Mouse (Mus musculus): Measurements from ENCODE around the gene Nhs. TPM values are rescaled to one million over a fixed set of nuclear protein-coding genes. Genes with fewer than 3 reads are reported as not detected.

The Nhs gene
- total and polyA plus RNA-seq, 3 experiments: 0.04 TPM; not detected in 2

- TF ChIP-seq RCOR1 (IDR thresholded peaks at IDR 0.05; ENCODE audit: low read depth, low read length) (no peak), MEF2A (IDR thresholded peaks at IDR 0.05; ENCODE audit: extremely low read depth, insufficient replicate concordance, low read depth, low read length, poor library complexity, severe bottlenecking) (no peak), EP300 (IDR thresholded peaks at IDR 0.05; ENCODE audit: low read depth in 1 of 2, low read length in 2 of 2) (no peak), RAD21 (IDR thresholded peaks at IDR 0.05; ENCODE audit: low read depth, low read length) (no peak), ZMIZ1 (IDR thresholded peaks at IDR 0.05; ENCODE audit: low read depth, low read length) (no peak), HCFC1 (IDR thresholded peaks at IDR 0.05; ENCODE audit: low read depth, low read length) (no peak), GABPA (IDR thresholded peaks at IDR 0.05; ENCODE audit: low read depth, low read length) (no peak), CHD1 (IDR thresholded peaks at IDR 0.05; ENCODE audit: low read depth, low read length) (no peak), MAZ (IDR thresholded peaks at IDR 0.05; ENCODE audit: low read depth, low read length) (no peak), NELFE (IDR thresholded peaks at IDR 0.05; ENCODE audit: low read depth, low read length) (no peak), USF2 (IDR thresholded peaks at IDR 0.05; ENCODE audit: borderline replicate concordance in 1 of 2, insufficient read depth in 1 of 2, low read depth in 1 of 2, low read length in 2 of 2) (no peak), CTCF (IDR thresholded peaks at IDR 0.05 in 2 of 3, conservative IDR thresholded peaks at IDR 0.05 in 1 of 3; ENCODE audit: control insufficient read depth in 1 of 3, insufficient read depth in 1 of 3, low read depth in 2 of 3, low read length in 3 of 3, poor library complexity in 1 of 3, severe bottlenecking in 1 of 3) (no peak), ZKSCAN1 (IDR thresholded peaks at IDR 0.05; ENCODE audit: low read depth, low read length) (no peak), TCF12 (IDR thresholded peaks at IDR 0.05; ENCODE audit: low read depth, low read length) (no peak), TBP (IDR thresholded peaks at IDR 0.05; ENCODE audit: low read depth, low read length) (no peak), SMC3 (IDR thresholded peaks at IDR 0.05; ENCODE audit: low read depth, low read length) (no peak), MYC (IDR thresholded peaks at IDR 0.05; ENCODE audit: low read depth, low read length) (no peak), ZNF384 (IDR thresholded peaks at IDR 0.05; ENCODE audit: low read depth, low read length) (no peak), UBTF (IDR thresholded peaks at IDR 0.05; ENCODE audit: borderline replicate concordance, insufficient read depth, low read depth, low read length) (no peak)
- no peak overlapping the region for H3K4me3 ChIP-seq (ENCODE audit: control insufficient read depth in 1 of 2, insufficient read depth in 1 of 2, low read depth in 2 of 2, low read length in 2 of 2)
- H3K79me2 ChIP-seq (ENCODE audit: control insufficient read depth, insufficient read depth, low read length, poor library complexity): no peaks in the 10 kb centered on the region
- H3K27ac ChIP-seq (ENCODE audit: control insufficient read depth, low read depth, low read length): no peak overlapping the region
- peaks cover 0 to 7% of the 10 kb centered on the region in 2 experiments; a peak in 2 of 4 replicates for H3K36me3 ChIP-seq (ENCODE audit: control insufficient read depth in 1 of 2, insufficient read depth in 2 of 2, low read length in 2 of 2)
- H3K9me3 ChIP-seq (replicated peaks; ENCODE audit: insufficient read depth, low read length): no peaks in the 10 kb centered on the region
- no peaks in the 10 kb centered on the region for H3K27me3 ChIP-seq (ENCODE audit: control insufficient read depth in 1 of 2, insufficient read depth in 2 of 2, low read length in 2 of 2)
- H3K9ac ChIP-seq (ENCODE audit: control insufficient read depth, low read depth, low read length, poor library complexity, severe bottlenecking): no peak overlapping the region
- H3K4me1 ChIP-seq (ENCODE audit: control insufficient read depth in 1 of 2, insufficient read depth in 2 of 2, low read length in 2 of 2): peaks cover 0 to 13% of the 10 kb centered on the region in 2 experiments; a peak in 2 of 4 replicates
- no peak for DNase-seq (ENCODE audit: low read depth, low spot score)
These were observed 142.1 kb downstream of the Nhs start for GRCm38 (mm10) chrX:162017471-162017870.

GRCm38 (mm10) chrX:162012570-162012969, 147.0 kb downstream of the Nhs start:
- no peak overlapping the region for H3K27ac ChIP-seq (ENCODE audit: control insufficient read depth, low read depth, low read length)
- H3K4me1 ChIP-seq (ENCODE audit: control insufficient read depth in 1 of 2, insufficient read depth in 2 of 2, low read length in 2 of 2): no peaks in the 10 kb centered on the region
- DNase-seq (ENCODE audit: low read depth, low spot score): no peak
- TF ChIP-seq BHLHE40 (IDR thresholded peaks at IDR 0.05; ENCODE audit: borderline replicate concordance, low read depth, low read length) (no peak), ETS1 (IDR thresholded peaks at IDR 0.05; ENCODE audit: low read depth, low read length) (no peak), GATA1 (IDR thresholded peaks at IDR 0.05; ENCODE audit: low read depth, low read length) (no peak), CHD2 (IDR thresholded peaks at IDR 0.05; ENCODE audit: low read length) (no peak), GABPA (IDR thresholded peaks at IDR 0.05; ENCODE audit: low read depth, low read length) (no peak), E2F4 (IDR thresholded peaks at IDR 0.05; ENCODE audit: borderline replicate concordance, low read depth, low read length) (no peak), ZNF384 (IDR thresholded peaks at IDR 0.05; ENCODE audit: low read depth, low read length) (no peak), POLR2A (IDR thresholded peaks at IDR 0.05; ENCODE audit: control insufficient read depth in 1 of 2, insufficient read depth in 1 of 2, low read depth in 1 of 2, low read length in 2 of 2, poor library complexity in 1 of 2) (no peak), ELF1 (IDR thresholded peaks at IDR 0.05; ENCODE audit: low read depth, low read length) (no peak), MYB (IDR thresholded peaks at IDR 0.05; ENCODE audit: low read depth, low read length) (no peak), UBTF (IDR thresholded peaks at IDR 0.05; ENCODE audit: borderline replicate concordance, insufficient read depth, low read depth, low read length) (no peak), ZC3H11A (IDR thresholded peaks at IDR 0.05; ENCODE audit: low read depth, low read length) (no peak), SMC3 (IDR thresholded peaks at IDR 0.05; ENCODE audit: low read depth, low read length) (no peak), MYC (IDR thresholded peaks at IDR 0.05; ENCODE audit: low read depth, low read length) (no peak)
- no peaks in the 10 kb centered on the region for H3K79me2 ChIP-seq (ENCODE audit: control insufficient read depth, insufficient read depth, low read length, poor library complexity)
- H3K9ac ChIP-seq (ENCODE audit: control insufficient read depth, low read depth, low read length, poor library complexity, severe bottlenecking): no peak overlapping the region
- no peaks in the 10 kb centered on the region for H3K36me3 ChIP-seq (ENCODE audit: control insufficient read depth in 1 of 2, insufficient read depth in 2 of 2, low read length in 2 of 2)
- no peak overlapping the region for H3K4me3 ChIP-seq (ENCODE audit: control insufficient read depth in 1 of 2, insufficient read depth in 1 of 2, low read depth in 2 of 2, low read length in 2 of 2)
- peaks cover 0 to 2% of the 10 kb centered on the region in 2 experiments; a peak in 3 of 4 replicates for H3K27me3 ChIP-seq (ENCODE audit: control insufficient read depth in 1 of 2, insufficient read depth in 2 of 2, low read length in 2 of 2)
- H3K9me3 ChIP-seq (replicated peaks; ENCODE audit: insufficient read depth, low read length): no peaks in the 10 kb centered on the region

Measured in MEL (cell line).